Mouse (Mus musculus) retina, postnatal 1 day (tissue): ENCODE data around the gene Atp1a3.
"Not testable (repeated sequence)": the region's sequence is repeated elsewhere in the genome, so short reads cannot be mapped to it uniquely, and the experiment has no call there.

Source experiments
- DNase-seq: peaks from one replicate; pipeline ENCODE4 v3.0.0-alpha.2; 2012

The Atp1a3 gene

GRCm38 (mm10) chr7:25005421-25006065 lies at the start of gene Atp1a3:
Gene Atp1a3, minus strand, starts transcription at chr7:25005958.
- DNase-seq, result peak; percentile 87

DNA sequence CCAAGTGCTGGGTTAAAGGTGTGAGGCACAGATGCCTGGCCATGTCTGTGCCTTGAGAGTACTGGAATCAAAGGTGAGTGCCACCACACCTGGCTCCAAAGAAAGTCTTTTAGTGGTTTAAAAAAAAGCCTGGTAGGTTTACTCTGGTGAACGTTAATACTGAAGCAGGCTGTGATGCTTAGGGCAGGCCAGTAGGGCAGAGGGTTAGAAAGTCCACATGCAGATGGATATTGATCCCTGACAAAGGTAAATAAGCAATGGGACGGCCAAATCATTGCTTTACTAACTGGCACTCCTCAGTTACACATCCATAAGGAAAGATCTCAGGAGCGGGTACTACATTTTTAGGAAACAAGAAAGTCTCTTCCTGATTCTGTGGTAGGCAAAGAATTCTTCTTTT lies 46.8 kb upstream of the Atp1a3 start:
- no peak for DNase-seq

DNA sequence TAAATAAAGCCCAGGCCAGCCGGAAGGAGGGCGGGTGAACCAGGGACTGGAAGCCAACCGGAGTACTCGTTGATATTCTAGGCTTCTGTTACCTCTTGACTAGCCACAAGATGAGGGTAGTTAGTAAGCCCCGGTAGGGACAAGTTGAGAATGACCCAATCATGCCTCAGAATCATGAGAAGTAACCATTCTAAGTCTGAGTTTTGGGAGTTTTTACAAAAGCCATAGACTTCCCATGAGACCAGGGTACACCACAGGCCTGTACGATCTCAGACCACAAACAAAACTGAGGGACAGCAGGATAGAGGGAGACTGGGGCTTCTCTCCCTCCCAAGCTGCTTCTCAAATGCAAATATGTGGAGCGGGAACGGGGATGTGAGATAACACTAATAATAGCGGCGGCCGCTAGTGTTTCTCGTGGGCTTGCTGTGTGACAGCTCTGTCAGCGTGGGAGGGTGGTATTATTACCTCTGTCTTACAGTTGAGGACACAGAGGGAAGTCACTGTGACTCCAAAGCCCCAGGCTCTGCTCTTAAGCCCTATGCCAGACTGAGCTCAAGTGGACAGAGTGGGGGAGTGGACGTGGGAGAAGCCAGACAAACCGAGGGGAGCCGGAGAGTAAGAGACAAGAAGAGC lies 43.7 kb upstream of the Atp1a3 start:
- no peak for DNase-seq

- DNase-seq, result no peak
Observed at GRCm38 (mm10) chr7:25047363-25047762, 41.6 kb upstream of the Atp1a3 start.

DNA sequence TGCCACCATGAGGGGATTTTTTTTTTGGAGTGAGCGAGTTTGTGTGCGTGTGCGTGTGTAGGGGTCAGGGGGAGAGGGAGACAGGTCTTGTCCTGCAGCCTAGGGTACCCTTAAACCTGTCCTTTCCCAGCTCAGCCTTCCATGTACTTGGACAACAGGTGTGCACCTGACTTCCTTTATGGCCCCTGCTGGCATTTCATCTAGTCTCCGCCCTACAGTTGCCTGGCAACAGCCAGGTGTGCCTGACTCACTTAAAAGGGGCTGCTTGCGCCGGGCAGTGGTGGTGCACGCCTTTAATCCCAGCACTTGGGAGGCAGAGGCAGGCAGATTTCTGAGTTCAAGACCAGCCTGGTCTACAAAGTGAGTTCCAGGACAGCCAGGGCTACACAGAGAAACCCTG lies 38.8 kb upstream of the Atp1a3 start:
- not testable (repeated sequence) for DNase-seq

- DNase-seq, result no peak
Observed at GRCm38 (mm10) chr7:25041921-25042320, 36.2 kb upstream of the Atp1a3 start.

DNA sequence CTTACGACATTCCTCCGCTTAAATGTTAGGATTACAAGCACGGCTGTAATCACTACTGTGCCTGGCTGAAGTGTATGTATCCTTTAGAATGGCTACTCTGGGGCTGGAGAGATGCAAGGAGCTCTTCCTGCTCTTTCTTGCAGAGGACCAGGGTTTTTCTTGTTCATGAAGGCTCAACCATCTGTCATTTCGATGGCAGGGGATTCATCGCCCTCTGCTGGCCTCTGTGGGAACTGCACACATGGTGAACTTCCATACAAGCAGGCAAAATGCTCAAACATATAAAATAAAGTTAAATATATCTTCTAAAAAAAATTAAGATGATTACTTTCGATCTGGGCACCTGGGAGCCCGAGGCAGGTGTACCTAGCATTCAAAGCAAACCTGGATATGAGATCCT lies 30.2 kb upstream of the Atp1a3 start:
- peak; percentile 79 for DNase-seq

- no peak for DNase-seq
Observed at GRCm38 (mm10) chr7:25034796-25035195, 29.0 kb upstream of the Atp1a3 start.

- peak; percentile 71 for DNase-seq
Observed at GRCm38 (mm10) chr7:25031528-25031927, 25.8 kb upstream of the Atp1a3 start.

DNA sequence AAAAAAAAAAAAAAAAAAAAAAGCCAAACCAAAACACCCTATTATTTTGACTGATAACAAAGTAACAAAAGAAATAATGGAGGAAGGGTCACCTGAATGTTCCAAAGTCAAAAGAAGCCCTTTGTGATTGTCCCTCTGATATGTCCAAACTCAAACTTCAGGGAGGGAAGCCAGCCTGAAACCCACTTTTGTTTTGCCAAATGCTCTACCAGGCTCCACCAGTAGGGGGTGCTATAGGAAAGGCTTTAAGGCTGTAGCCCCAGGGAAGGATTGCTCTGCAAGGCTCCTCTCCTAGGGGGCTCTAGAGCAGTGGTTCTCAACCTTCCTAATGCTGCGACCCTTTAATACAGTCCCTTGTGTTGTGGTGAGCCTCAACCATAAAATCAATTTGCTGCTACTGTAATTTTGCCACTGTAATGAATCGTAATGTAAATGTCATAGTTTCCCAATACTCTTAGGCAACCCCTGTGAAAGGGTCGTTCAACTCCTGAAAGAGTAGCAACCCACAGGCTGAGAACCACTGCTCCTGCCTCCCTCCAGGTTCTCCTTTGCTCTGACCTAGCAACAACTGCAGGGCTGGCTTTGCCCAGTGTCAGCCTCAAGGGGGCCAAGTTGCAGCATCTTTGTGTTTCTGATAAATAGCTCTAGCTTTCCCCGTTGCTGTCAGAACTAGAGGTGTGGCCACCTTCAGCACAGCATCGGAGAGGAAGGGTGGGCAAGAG lies 24.4 kb upstream of the Atp1a3 start:
- peak; percentile 90 for DNase-seq

DNA sequence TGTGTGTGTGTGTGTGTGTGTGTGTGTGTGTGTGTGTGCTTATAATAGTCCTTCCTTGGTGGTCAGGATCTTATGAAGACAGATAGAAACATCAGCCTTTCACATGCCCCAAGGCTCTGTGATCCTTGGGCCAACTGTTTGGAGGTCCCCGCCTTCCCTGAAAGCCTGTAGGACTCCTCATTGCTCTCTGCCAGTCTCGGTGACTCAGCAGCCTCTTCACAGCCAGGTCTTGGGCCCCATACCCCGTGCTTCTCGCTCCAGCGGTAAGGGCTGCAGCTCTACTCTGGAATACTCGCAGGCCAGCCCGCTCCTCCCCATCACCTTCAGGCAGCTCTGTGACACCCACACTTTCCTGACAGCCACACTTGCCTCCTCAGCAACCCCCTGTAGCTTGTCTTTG lies 20.7 kb upstream of the Atp1a3 start:
- DNase-seq, result no peak

DNA sequence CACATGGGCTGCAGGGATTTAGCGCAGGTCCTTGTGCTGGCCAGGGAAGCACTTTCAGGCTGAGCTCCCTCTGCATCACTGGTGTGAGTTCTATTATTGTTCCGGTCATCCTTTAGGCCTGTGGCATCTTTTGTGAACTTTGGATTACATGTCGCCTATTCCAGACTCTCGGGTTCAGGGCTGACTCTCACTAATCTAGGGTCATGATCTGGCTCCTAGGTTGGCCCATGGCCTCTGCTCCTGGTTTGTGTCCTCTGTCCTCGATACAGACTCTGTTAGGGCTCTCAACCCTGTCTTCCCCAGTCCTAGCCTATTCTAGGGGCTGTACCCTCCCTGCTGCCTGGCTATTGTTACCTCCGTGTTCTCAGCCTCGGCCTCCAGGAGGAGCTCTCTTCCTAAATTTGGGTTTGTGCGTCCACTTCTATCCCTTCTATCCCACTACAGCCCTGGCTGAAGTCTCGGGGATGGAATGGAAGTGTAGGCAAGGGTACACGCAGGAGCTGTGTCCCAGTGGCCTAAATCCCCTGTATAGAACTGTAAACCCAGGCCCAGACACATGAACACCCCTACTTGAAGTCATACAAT lies 20.2 kb upstream of the Atp1a3 start:
- DNase-seq, result peak; percentile 32

GRCm38 (mm10) chr7:25011592-25011991 lies 5.8 kb upstream of the Atp1a3 start:
- DNase-seq, result no peak

- DNase-seq, result peak; percentile 81
Observed at GRCm38 (mm10) chr7:25010090-25010913, 4.5 kb upstream of the Atp1a3 start.

DNA sequence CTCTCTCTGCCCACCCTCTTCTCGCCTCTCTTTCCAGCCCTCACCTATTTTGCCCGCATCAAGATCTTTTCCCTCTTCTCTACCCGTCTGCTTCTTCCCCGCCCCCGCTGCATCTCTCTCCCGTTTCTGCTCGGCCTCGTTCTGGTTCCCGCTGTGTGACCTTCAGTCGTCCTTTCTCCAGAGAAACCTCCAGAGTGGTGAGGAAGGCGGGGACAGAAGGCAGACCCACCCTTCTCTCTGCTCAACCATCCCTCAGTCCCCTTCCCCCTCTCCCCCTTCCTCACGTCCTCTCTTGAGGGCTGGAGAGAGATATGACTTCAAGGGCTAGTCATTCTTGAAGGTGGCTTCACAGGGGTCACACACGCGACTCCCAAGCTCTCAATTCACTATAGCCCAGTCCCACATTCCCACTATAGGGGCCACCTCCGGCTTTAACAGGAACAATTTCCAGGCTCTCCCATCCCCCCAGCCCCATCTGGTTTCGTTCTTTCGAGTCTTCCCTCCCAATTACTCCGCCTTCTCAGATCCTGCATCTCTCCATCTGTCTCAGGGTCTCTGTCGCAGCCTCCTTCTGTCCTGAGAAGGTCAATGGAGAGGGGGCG lies 3.4 kb upstream of the Atp1a3 start:
- peak; percentile 56 for DNase-seq

DNA sequence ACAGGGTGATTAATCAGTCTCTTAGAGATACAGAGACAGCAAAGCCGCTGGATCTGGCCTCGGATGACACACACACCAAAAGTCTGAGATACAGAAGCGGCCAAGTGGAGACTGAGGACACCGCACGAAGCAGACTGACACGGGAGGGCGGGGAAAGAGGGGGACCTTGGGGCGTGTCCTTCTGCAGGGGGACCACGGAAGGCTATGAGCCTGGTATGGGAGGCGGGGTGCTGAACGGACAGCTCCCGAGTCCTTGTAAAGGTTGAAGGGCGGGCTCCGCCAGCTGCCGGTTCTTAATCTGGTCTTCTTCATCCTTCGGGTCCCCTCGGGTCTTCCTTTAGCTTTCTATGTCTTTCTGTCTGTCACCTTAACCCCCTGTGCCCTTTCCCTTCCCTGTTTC lies 2.9 kb upstream of the Atp1a3 start:
- DNase-seq, result peak; percentile 79

GRCm38 (mm10) chr7:25007609-25008374 lies 2.0 kb upstream of the Atp1a3 start:
- peak; percentile 79 for DNase-seq

DNA sequence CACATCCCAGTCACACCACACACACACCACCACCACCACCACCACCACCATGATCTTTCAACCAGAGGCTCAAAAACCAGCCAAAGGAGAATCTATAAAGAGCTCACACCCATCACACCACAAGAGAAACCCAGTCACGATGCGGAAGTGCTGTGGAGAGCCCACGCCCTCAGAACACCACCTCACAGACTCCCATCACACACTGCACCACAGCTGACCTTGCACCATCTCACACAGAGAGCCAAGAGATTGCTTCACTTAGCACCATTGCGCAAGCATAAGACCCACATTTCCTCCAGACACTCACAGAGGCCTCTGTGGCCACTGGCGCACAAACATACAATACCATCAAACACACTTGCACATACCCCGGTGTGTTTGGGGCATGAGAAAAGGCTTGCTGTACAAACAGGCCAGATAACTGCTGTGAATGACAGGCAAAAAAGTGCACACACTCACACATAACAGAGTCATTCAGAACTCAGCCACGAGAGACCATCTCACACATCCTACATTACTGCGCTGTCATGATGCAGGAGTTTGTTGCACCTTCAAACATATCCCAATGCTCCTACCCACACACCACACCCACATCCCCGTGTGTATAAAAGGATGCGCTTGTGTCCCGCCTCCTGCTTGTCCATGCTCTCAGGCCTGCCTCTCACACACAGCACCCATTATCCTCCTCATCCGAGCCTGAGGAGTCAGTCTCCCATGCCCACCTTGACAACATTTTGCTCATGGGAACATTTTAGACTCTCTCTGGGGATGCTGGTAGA lies 1.0 kb upstream of the Atp1a3 start:
- DNase-seq, result no peak

GRCm38 (mm10) chr7:25006171-25006570 lies 413 bp upstream of the Atp1a3 start:
- DNase-seq, result no peak

DNA sequence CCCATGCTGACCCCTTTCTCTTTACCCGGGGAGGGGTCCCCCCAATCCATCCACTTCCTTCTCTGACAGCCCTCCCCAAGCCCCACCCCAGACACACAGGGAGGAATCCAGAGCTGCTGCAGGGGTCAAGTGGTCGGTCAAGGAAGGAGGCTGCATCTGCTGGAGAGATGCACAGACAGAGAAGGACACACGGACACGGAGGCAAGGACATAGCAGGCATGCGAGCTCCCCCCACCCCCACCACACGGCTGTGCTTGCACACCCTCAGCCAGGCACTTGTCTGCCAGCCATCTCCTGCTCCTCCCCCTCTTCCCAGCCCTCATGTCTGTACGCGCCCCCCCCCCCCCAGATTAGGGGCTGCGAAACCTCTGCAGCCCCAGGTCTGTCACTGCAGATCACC lies 952 bp downstream of the Atp1a3 start:
- DNase-seq, result no peak
